Mouse (Mus musculus) kidney, postnatal 0 days (tissue): ENCODE results near the gene Hmmr. TPM values are rescaled to one million over a fixed set of nuclear protein-coding genes. Genes with fewer than 3 reads are reported as not detected.

Experiments used
- ATAC-seq: fragments of 200-750 bp; cut with Nextera tagmentation; replicated peaks from 2 replicates; pipeline ENCODE4 v1.8.0; 2017; ENCODE audit warnings: low read depth, moderate number of reproducible peaks, moderate TSS enrichment, moderate library complexity; ENCODE audit not compliant: low FRiP score
- DNase-seq: peaks from one replicate; pipeline ENCODE4 v3.0.0-alpha.2; 2016; ENCODE audit warnings: low spot score
- H3K27ac ChIP-seq: fragments of 300-500 bp; sonication (generic); 2 replicates; pipeline ENCODE4 v1.5.1; 2014; ENCODE audit warnings: mild to moderate bottlenecking
- H3K27me3 ChIP-seq: fragments of 300-500 bp; sonication (generic); 2 replicates; pipeline ENCODE4 v1.6.1; 2014; ENCODE audit warnings: low read length, mixed read lengths; ENCODE audit not compliant: insufficient read depth
- H3K36me3 ChIP-seq: fragments of 300-500 bp; sonication (generic); 2 replicates; pipeline ENCODE4 v1.6.1; 2014; ENCODE audit warnings: low read length, mixed read lengths; ENCODE audit not compliant: insufficient read depth
- H3K4me1 ChIP-seq: fragments of 300-500 bp; sonication (generic); replicated peaks from 2 replicates; pipeline ENCODE4 v1.6.1; 2014; ENCODE audit warnings: antibody characterized with exemption, low read length, mixed read lengths; ENCODE audit not compliant: insufficient read depth
- H3K4me2 ChIP-seq: fragments of 300-500 bp; sonication (generic); 2 replicates; pipeline ENCODE4 v1.6.1; 2014; ENCODE audit warnings: mild to moderate bottlenecking, low read length, moderate library complexity, mixed read lengths
- H3K4me3 ChIP-seq: fragments of 300-500 bp; sonication (generic); replicated peaks from 2 replicates; pipeline ENCODE4 v1.5.1; 2014; ENCODE audit warnings: low read depth, low read length
- H3K9ac ChIP-seq: fragments of 300-500 bp; sonication (generic); 2 replicates; pipeline ENCODE4 v1.6.1; 2014; ENCODE audit warnings: low read depth, low read length
- H3K9me3 ChIP-seq: fragments of 300-500 bp; sonication (generic); replicated peaks from 2 replicates; pipeline ENCODE4 v1.6.1; 2016; ENCODE audit warnings: low read length, inconsistent platforms, mixed read lengths
- CTCF ChIP-seq: IDR thresholded peaks from 2 replicates; pipeline ENCODE4 v1.5.1; 2016; ENCODE audit warnings: antibody characterized with exemption, low read depth, mild to moderate bottlenecking, moderate library complexity
- WGBS: fragments of 180-500 bp; shearing (Covaris S2); extraction: QIAGEN DNeasy Blood & Tissue Kit; methylation state at CpG from one replicate; pipeline ENCODE4 v1.1.7; 2014; 5-methylcytosine and 5-hydroxymethylcytosine counted together
- polyA plus RNA-seq: library from polyadenylated mRNA; unstranded; fragments of >200 nt; fragmentation: Nextera tagmentation; extraction: Ambion mirVana; gene quantifications from 2 replicates; pipeline ENCODE4 v1.2.1, GENCODE M21; 2015

The Hmmr gene
- polyA plus RNA-seq = 16.4 and 19.3 TPM in 2 replicates

GRCm38 (mm10) chr11:40733339-40734174 is at the start of gene Hmmr, which contains the start of gene Nudcd2:
TSS of gene Hmmr (minus strand) at chr11:40733422.
TSS of gene Nudcd2 (plus strand) at chr11:40733667.
- Histone ChIP-seq H3K9ac (peak within 1 kb of the TSS; percentile 91), H3K9me3 (no peaks in the 10 kb centered on the region), H3K4me2 (peak within 1 kb of the TSS; percentile 91), H3K4me3 (peak within 1 kb of the TSS; percentile 76), H3K27ac (peak within 1 kb of the TSS; percentile 81), H3K27me3 (no peaks in the 10 kb centered on the region), H3K36me3 (0 out of 2 replicates have a peak, but pooled peaks cover 5% of the 10 kb centered on the region), H3K4me1 (peaks cover 6% of the 10 kb centered on the region)
- TF ChIP-seq CTCF = no peak
- DNase-seq (peak; percentile 99), ATAC-seq (peak; percentile 99)
- under 1% methylated on average over 52 of the region's 52 CpGs for WGBS

GRCm38 (mm10) chr11:40781857-40782256 is 48.6 kb upstream of the Hmmr start:
- Histone ChIP-seq H3K9me3 (no peaks in the 10 kb centered on the region), H3K27me3 (no peaks in the 10 kb centered on the region), H3K27ac (no peak overlapping the region), H3K4me3 (no peak overlapping the region), H3K4me2 (no peak overlapping the region), H3K36me3 (no peaks in the 10 kb centered on the region), H3K4me1 (no peaks in the 10 kb centered on the region), H3K9ac (no peak overlapping the region)
- WGBS = 70% methylated on average over 2 of the region's 2 CpGs
- DNase-seq (no peak), ATAC-seq (no peak)
- TF ChIP-seq CTCF = no peak

- Histone ChIP-seq H3K27ac (no peak overlapping the region), H3K4me2 (0 out of 2 replicates have a peak overlapping the region, but pooled peaks have one; percentile 25), H3K4me1 (no peaks in the 10 kb centered on the region), H3K27me3 (no peaks in the 10 kb centered on the region), H3K9me3 (no peaks in the 10 kb centered on the region), H3K9ac (no peak overlapping the region), H3K4me3 (no peak overlapping the region), H3K36me3 (no peaks in the 10 kb centered on the region)
- ATAC-seq = no peak
- peak; percentile 81 for TF ChIP-seq CTCF
- WGBS = 51% methylated on average over 12 of the region's 12 CpGs
- peak; percentile 86 for DNase-seq
Measured at GRCm38 (mm10) chr11:40775315-40776269, 42.4 kb upstream of the Hmmr start.

GRCm38 (mm10) chr11:40764690-40765089 is 31.5 kb upstream of the Hmmr start:
- Histone ChIP-seq H3K27me3 (no peaks in the 10 kb centered on the region), H3K27ac (no peak overlapping the region), H3K4me3 (no peak overlapping the region), H3K36me3 (no peaks in the 10 kb centered on the region), H3K9ac (no peak overlapping the region), H3K4me2 (no peak overlapping the region), H3K9me3 (no peaks in the 10 kb centered on the region), H3K4me1 (no peaks in the 10 kb centered on the region)
- no peak for TF ChIP-seq CTCF
- DNase-seq (no peak), ATAC-seq (no peak)
- WGBS = 77% methylated on average over 4 of the region's 4 CpGs

- TF ChIP-seq CTCF = peak; percentile 64
- Histone ChIP-seq H3K9ac (no peak overlapping the region), H3K9me3 (no peaks in the 10 kb centered on the region), H3K4me2 (no peak overlapping the region), H3K4me3 (no peak overlapping the region), H3K27me3 (no peaks in the 10 kb centered on the region), H3K27ac (no peak overlapping the region), H3K4me1 (no peaks in the 10 kb centered on the region), H3K36me3 (no peaks in the 10 kb centered on the region)
- ATAC-seq = 0 out of 2 replicates have a peak, but pooled peaks have one; percentile 10
- peak; percentile 65 for DNase-seq
- 30% methylated on average over 2 of the region's 2 CpGs for WGBS
Measured at GRCm38 (mm10) chr11:40763395-40763794, 30.2 kb upstream of the Hmmr start.

- no peaks in the 10 kb centered on the region for H3K36me3 ChIP-seq
- H3K27ac ChIP-seq = no peak overlapping the region
- no peak for DNase-seq
- H3K4me3 ChIP-seq = no peak overlapping the region
- no peaks in the 10 kb centered on the region for H3K27me3 ChIP-seq
- no peak for TF ChIP-seq CTCF
- no peak overlapping the region for H3K9ac ChIP-seq
- ATAC-seq = no peak
- H3K4me2 ChIP-seq = no peak overlapping the region
- 84% methylated on average over 8 of the region's 8 CpGs for WGBS
- H3K4me1 ChIP-seq = no peaks in the 10 kb centered on the region
- H3K9me3 ChIP-seq = no peaks in the 10 kb centered on the region
Measured at GRCm38 (mm10) chr11:40759896-40760295, 26.7 kb upstream of the Hmmr start.
